Mouse (Mus musculus): ENCODE results near the gene Coq8a. TPM values are rescaled to one million over a fixed set of nuclear protein-coding genes. Genes with fewer than 3 reads are reported as not detected.

Coq8a gene
- polyA plus RNA-seq (2014; fragmentation: Nextera tagmentation; extraction: Ambion mirVana) = 6.0 and 10.4 TPM in 2 replicates

- no peaks in the 10 kb centered on the region for H3K36me3 ChIP-seq (ENCODE audit: control insufficient read depth, insufficient read depth, low read length)
- no peaks in the 10 kb centered on the region for H3K27me3 ChIP-seq (ENCODE audit: control insufficient read depth, insufficient read depth, low read length)
- H3K9ac ChIP-seq (ENCODE audit: low read depth, low read length) = no peak within 1 kb of the TSS
- H3K9me3 ChIP-seq (ENCODE audit: control insufficient read depth, low read length) = no peaks in the 10 kb centered on the region
- WGBS = 72% methylated on average over 4 of the region's 4 CpGs
- no peak within 1 kb of the TSS for H3K4me3 ChIP-seq (ENCODE audit: low read length)
- H3K4me1 ChIP-seq (ENCODE audit: control insufficient read depth, insufficient read depth, low read length) = peaks cover 5% of the 10 kb centered on the region; the same call in 1 of the 2 replicates
- H3K27ac ChIP-seq (ENCODE audit: low read depth, low read length) = no peak within 1 kb of the TSS
- H3K4me2 ChIP-seq (replicated peaks; ENCODE audit: low read depth, low read length) = no peak within 1 kb of the TSS
- ATAC-seq (ENCODE audit: low FRiP score, low TSS enrichment) = no peak
Measured at GRCm38 (mm10) chr1:180198959-180199714, at the start of gene Coq8a. Gene Coq8a, minus strand, starts transcription at chr1:180199602.

GRCm38 (mm10) chr1:180248593-180249146, 49.3 kb upstream of the Coq8a start:
- Histone ChIP-seq H3K36me3 (ENCODE audit: control insufficient read depth, insufficient read depth, low read length) (no peaks in the 10 kb centered on the region), H3K4me1 (ENCODE audit: control insufficient read depth, insufficient read depth, low read length) (peaks cover 10% of the 10 kb centered on the region; the same call in 1 of the 2 replicates), H3K9me3 (ENCODE audit: control insufficient read depth, low read length) (no peaks in the 10 kb centered on the region), H3K27me3 (ENCODE audit: control insufficient read depth, insufficient read depth, low read length) (no peaks in the 10 kb centered on the region), H3K27ac (ENCODE audit: low read depth, low read length) (no peak overlapping the region), H3K9ac (ENCODE audit: low read depth, low read length) (no peak overlapping the region), H3K4me3 (ENCODE audit: low read length) (no peak overlapping the region), H3K4me2 (replicated peaks; ENCODE audit: low read depth, low read length) (no peak overlapping the region)
- ATAC-seq (ENCODE audit: low FRiP score, low TSS enrichment) = no peak
- 83% methylated on average over 7 of the region's 7 CpGs for WGBS

- Histone ChIP-seq H3K4me2 (replicated peaks; ENCODE audit: low read depth, low read length) (no peak overlapping the region), H3K9me3 (ENCODE audit: control insufficient read depth, low read length) (no peaks in the 10 kb centered on the region), H3K36me3 (ENCODE audit: control insufficient read depth, insufficient read depth, low read length) (no peaks in the 10 kb centered on the region), H3K4me1 (ENCODE audit: control insufficient read depth, insufficient read depth, low read length) (peaks cover 10% of the 10 kb centered on the region; the same call in 1 of the 2 replicates), H3K27ac (ENCODE audit: low read depth, low read length) (no peak overlapping the region), H3K27me3 (ENCODE audit: control insufficient read depth, insufficient read depth, low read length) (no peaks in the 10 kb centered on the region), H3K4me3 (ENCODE audit: low read length) (no peak overlapping the region), H3K9ac (ENCODE audit: low read depth, low read length) (no peak overlapping the region)
- no peak for ATAC-seq (ENCODE audit: low FRiP score, low TSS enrichment)
- 87% methylated on average over 7 of the region's 7 CpGs for WGBS
Measured at GRCm38 (mm10) chr1:180247901-180248300, 48.5 kb upstream of the Coq8a start.

DNA sequence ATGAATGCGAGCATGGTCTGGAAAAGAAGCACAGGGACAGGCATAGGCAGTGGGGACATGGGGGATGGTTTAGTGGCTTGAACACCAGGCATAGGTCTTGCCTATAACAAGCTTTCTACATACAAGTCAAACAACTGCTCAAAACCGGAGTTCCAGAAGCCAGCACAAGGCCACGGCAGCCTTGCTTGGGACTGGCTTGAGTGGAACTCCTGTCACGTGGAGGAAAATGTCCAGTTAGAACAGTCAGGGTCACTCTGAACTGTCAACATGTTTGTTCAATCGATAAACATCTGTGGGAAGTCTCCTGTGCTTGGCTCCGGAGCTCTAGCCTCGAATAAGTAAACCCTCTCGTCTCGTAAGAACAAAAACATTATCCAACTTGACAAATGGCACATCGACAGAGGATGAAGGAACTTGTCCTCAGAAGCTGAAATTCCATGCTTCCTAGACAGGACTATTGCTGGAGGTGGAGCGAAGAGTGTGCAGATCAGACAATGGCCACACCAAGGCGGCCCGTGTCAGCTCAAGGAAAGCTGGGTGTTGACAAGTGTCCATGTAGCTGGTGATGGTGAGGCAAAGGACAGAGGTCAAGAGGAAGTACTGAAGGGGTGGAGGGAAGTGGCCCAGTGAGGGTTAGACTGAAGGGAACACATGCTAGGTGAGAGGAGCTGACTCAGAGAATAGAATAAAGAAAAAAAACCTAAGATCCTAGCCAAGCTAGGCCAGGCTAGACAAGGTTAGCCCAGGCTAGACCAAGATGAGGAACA, 46.5 kb upstream of the Coq8a start:
- Histone ChIP-seq H3K4me1 (ENCODE audit: control insufficient read depth, insufficient read depth, low read length) (peaks cover 10% of the 10 kb centered on the region; the same call in 1 of the 2 replicates), H3K36me3 (ENCODE audit: control insufficient read depth, insufficient read depth, low read length) (no peaks in the 10 kb centered on the region), H3K9me3 (ENCODE audit: control insufficient read depth, low read length) (no peaks in the 10 kb centered on the region), H3K4me2 (replicated peaks; ENCODE audit: low read depth, low read length) (no peak overlapping the region), H3K27me3 (ENCODE audit: control insufficient read depth, insufficient read depth, low read length) (no peaks in the 10 kb centered on the region), H3K4me3 (ENCODE audit: low read length) (no peak overlapping the region), H3K27ac (ENCODE audit: low read depth, low read length) (no peak overlapping the region), H3K9ac (ENCODE audit: low read depth, low read length) (no peak overlapping the region)
- 76% methylated on average over 13 of the region's 13 CpGs for WGBS
- ATAC-seq (ENCODE audit: low FRiP score, low TSS enrichment) = no peak

DNA sequence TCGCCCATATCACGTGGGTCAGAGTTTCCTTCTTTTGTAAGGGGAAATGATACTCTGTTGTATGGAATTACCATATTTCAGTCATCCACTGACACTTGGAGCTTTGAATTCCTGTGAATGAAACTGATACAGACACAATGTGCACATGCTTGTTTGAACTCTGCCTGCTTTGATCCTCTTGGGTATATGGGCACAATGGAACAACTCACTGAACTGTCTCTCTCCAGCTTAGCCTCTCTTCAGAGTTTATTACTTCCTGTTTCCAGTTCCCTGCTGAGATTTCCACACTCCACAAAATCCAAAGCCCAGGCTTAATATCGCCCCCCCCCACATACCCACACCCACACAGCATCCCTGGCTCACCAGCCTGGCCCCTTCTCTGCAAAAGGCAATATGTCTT, 32.3 kb upstream of the Coq8a start:
- no peaks in the 10 kb centered on the region for H3K9me3 ChIP-seq (ENCODE audit: control insufficient read depth, low read length)
- H3K4me2 ChIP-seq (replicated peaks; ENCODE audit: low read depth, low read length) = no peak overlapping the region
- H3K4me3 ChIP-seq (ENCODE audit: low read length) = no peak overlapping the region
- H3K36me3 ChIP-seq (ENCODE audit: control insufficient read depth, insufficient read depth, low read length) = no peaks in the 10 kb centered on the region
- no peak overlapping the region for H3K9ac ChIP-seq (ENCODE audit: low read depth, low read length)
- H3K4me1 ChIP-seq (ENCODE audit: control insufficient read depth, insufficient read depth, low read length) = peaks cover 7% of the 10 kb centered on the region; the same call in 1 of the 2 replicates
- no peaks in the 10 kb centered on the region for H3K27me3 ChIP-seq (ENCODE audit: control insufficient read depth, insufficient read depth, low read length)
- H3K27ac ChIP-seq (ENCODE audit: low read depth, low read length) = no peak overlapping the region
- no peak for ATAC-seq (ENCODE audit: low FRiP score, low TSS enrichment)
- WGBS = 66% methylated on average over 3 of the region's 3 CpGs

DNA sequence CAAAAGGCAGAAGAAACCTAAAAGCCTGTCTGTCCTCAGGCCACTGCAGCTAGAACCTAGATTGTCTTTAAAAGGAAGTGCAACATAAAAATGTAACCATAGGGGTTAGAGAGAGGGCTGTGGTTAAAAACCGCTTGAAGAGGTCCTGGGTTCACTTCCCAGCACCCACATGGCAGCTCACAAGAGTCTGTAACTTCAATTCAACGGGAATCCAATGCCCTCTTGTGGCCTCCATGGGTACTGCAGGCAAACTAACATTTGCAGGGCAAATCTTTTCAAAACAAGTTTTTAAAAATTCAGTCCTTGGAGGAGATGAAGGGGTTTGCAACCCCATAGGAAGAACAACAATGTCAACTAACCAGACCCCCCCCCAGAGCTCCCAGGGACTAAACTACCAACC, 31.2 kb upstream of the Coq8a start:
- ATAC-seq (ENCODE audit: low FRiP score, low TSS enrichment) = no peak
- no peak overlapping the region for H3K27ac ChIP-seq (ENCODE audit: low read depth, low read length)
- H3K27me3 ChIP-seq (ENCODE audit: control insufficient read depth, insufficient read depth, low read length) = no peaks in the 10 kb centered on the region
- H3K4me1 ChIP-seq (ENCODE audit: control insufficient read depth, insufficient read depth, low read length) = peaks cover 12% of the 10 kb centered on the region
- whole genome bisulfite sequencing = 45% methylated on average over 2 of the region's 2 CpGs
- no peak overlapping the region for H3K9ac ChIP-seq (ENCODE audit: low read depth, low read length)
- no peak overlapping the region for H3K4me2 ChIP-seq (replicated peaks; ENCODE audit: low read depth, low read length)
- H3K9me3 ChIP-seq (ENCODE audit: control insufficient read depth, low read length) = no peaks in the 10 kb centered on the region
- no peak overlapping the region for H3K4me3 ChIP-seq (ENCODE audit: low read length)
- no peaks in the 10 kb centered on the region for H3K36me3 ChIP-seq (ENCODE audit: control insufficient read depth, insufficient read depth, low read length)

DNA sequence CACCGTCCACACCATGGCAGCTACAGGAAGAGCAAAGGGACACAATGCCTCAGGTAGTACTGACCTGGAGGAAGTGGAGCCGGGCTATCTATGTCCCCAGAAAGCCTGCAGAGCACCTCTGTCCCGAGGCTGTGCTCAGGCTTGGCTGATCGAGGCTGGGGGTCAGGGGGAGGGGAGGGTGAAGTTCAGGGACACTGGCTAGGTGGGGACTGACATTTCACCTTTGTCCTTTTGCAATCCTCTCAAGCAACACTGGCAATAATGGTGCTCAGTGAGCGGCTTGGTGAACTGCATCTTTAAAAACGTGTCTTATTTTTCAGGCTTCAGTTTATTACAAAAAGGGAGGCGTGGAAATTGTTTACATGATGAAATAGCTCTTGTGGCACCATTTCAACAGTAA, 30.5 kb upstream of the Coq8a start:
- H3K4me3 ChIP-seq (ENCODE audit: low read length) = no peak overlapping the region
- no peak for ATAC-seq (ENCODE audit: low FRiP score, low TSS enrichment)
- no peaks in the 10 kb centered on the region for H3K27me3 ChIP-seq (ENCODE audit: control insufficient read depth, insufficient read depth, low read length)
- WGBS = 82% methylated on average over 7 of the region's 7 CpGs
- H3K4me2 ChIP-seq (replicated peaks; ENCODE audit: low read depth, low read length) = no peak overlapping the region
- no peak overlapping the region for H3K9ac ChIP-seq (ENCODE audit: low read depth, low read length)
- no peak overlapping the region for H3K27ac ChIP-seq (ENCODE audit: low read depth, low read length)
- no peaks in the 10 kb centered on the region for H3K9me3 ChIP-seq (ENCODE audit: control insufficient read depth, low read length)
- H3K36me3 ChIP-seq (ENCODE audit: control insufficient read depth, insufficient read depth, low read length) = no peaks in the 10 kb centered on the region
- H3K4me1 ChIP-seq (ENCODE audit: control insufficient read depth, insufficient read depth, low read length) = peaks cover 17% of the 10 kb centered on the region

DNA sequence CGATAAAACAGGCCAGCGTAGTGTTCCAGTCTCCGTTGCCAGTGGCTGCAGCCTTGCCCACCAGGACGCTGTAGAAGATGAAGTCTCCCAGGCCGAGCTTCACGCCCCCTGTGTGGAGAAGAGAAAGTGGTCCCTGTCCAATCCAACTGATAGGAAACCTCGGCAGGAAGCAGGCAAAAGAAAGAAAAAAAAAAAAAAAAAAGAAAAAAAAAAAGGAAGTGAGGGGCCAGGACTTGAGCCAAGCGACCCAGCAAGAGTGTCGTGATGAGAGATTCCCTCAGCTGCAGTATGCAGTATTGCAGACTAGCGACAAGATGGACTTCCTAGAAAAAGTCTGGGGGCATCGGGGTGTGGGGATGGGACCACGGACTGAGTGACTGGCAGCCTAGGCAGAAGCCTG, 29.5 kb upstream of the Coq8a start:
- WGBS = 80% methylated on average over 12 of the region's 12 CpGs
- peaks cover 17% of the 10 kb centered on the region for H3K4me1 ChIP-seq (ENCODE audit: control insufficient read depth, insufficient read depth, low read length)
- H3K27me3 ChIP-seq (ENCODE audit: control insufficient read depth, insufficient read depth, low read length) = no peaks in the 10 kb centered on the region
- H3K27ac ChIP-seq (ENCODE audit: low read depth, low read length) = no peak overlapping the region
- no peak overlapping the region for H3K4me2 ChIP-seq (replicated peaks; ENCODE audit: low read depth, low read length)
- no peaks in the 10 kb centered on the region for H3K9me3 ChIP-seq (ENCODE audit: control insufficient read depth, low read length)
- ATAC-seq (ENCODE audit: low FRiP score, low TSS enrichment) = no peak
- no peak overlapping the region for H3K9ac ChIP-seq (ENCODE audit: low read depth, low read length)
- no peak overlapping the region for H3K4me3 ChIP-seq (ENCODE audit: low read length)
- H3K36me3 ChIP-seq (ENCODE audit: control insufficient read depth, insufficient read depth, low read length) = no peaks in the 10 kb centered on the region

DNA sequence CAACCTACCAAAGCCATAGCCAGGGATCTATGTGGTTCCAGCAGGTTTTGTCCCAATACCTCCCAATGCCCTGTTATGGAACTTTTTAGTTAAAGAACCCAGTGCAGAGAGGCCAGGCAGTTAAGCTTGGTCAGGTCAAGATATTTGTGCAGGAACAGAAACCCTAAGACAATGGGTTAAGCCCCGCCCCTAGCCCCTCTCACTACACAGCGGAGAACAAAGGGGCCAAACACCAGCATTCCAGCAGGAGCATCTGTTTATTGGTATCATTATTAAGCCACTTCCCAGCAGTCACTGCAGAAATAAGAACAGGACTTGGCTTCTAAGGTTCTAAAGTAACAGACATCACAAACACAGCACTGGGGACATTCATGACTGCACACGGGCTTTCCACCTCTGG, 27.4 kb upstream of the Coq8a start:
- Histone ChIP-seq H3K36me3 (ENCODE audit: control insufficient read depth, insufficient read depth, low read length) (no peaks in the 10 kb centered on the region), H3K4me1 (ENCODE audit: control insufficient read depth, insufficient read depth, low read length) (peaks cover 13% of the 10 kb centered on the region), H3K9me3 (ENCODE audit: control insufficient read depth, low read length) (no peaks in the 10 kb centered on the region), H3K27ac (ENCODE audit: low read depth, low read length) (no peak overlapping the region), H3K4me3 (ENCODE audit: low read length) (no peak overlapping the region), H3K27me3 (ENCODE audit: control insufficient read depth, insufficient read depth, low read length) (no peaks in the 10 kb centered on the region), H3K4me2 (replicated peaks; ENCODE audit: low read depth, low read length) (no peak overlapping the region), H3K9ac (ENCODE audit: low read depth, low read length) (no peak overlapping the region)
- WGBS = 79% methylated on average over 3 of the region's 3 CpGs
- ATAC-seq (ENCODE audit: low FRiP score, low TSS enrichment) = peak; percentile 20

Data from kidney, embryonic 14.5 days (tissue).